Mouse (Mus musculus) forebrain, embryonic 14.5 days (tissue): ENCODE measurements around the gene 4930539E08Rik. TPM values are rescaled to one million over a fixed set of nuclear protein-coding genes. Genes with fewer than 3 reads are reported as not detected.

Experiments
- ATAC-seq: fragments of 200-750 bp; cut with Nextera tagmentation; 2 replicates; pipeline ENCODE4 v1.8.0; 2017; ENCODE audit warnings: mild to moderate bottlenecking, moderate library complexity
- DNase-seq: peaks from one replicate; pipeline ENCODE4 v3.0.0-alpha.2; 2015; ENCODE audit warnings: low spot score
- H3K27ac ChIP-seq: fragments of 300-500 bp; sonication (generic); 2 replicates; pipeline ENCODE4 v1.5.1; 2014; ENCODE audit warnings: low read depth, mild to moderate bottlenecking, control low read depth, low read length, moderate library complexity
- H3K27me3 ChIP-seq: fragments of 300-500 bp; sonication (generic); replicated peaks from 2 replicates; pipeline ENCODE4 v1.6.1; 2014; ENCODE audit warnings: low read length, control low read depth, mixed read lengths; ENCODE audit not compliant: control insufficient read depth, insufficient read depth
- H3K36me3 ChIP-seq: fragments of 300-500 bp; sonication (generic); 2 replicates; pipeline ENCODE4 v1.6.1; 2014; ENCODE audit warnings: low read length, control low read depth; ENCODE audit not compliant: control insufficient read depth, insufficient read depth
- H3K4me1 ChIP-seq: fragments of 300-500 bp; sonication (generic); 2 replicates; pipeline ENCODE4 v1.6.1; 2014; ENCODE audit warnings: antibody characterized with exemption, low read length, control low read depth; ENCODE audit not compliant: control insufficient read depth, insufficient read depth
- H3K4me2 ChIP-seq: fragments of 300-500 bp; sonication (generic); 2 replicates; pipeline ENCODE4 v1.6.1; 2014; ENCODE audit warnings: mild to moderate bottlenecking, control low read depth, low read length
- H3K4me3 ChIP-seq: fragments of 300-500 bp; sonication (generic); 2 replicates; pipeline ENCODE4 v1.5.1; 2014; ENCODE audit warnings: low read depth, low read length, control low read depth
- H3K9ac ChIP-seq: fragments of 300-500 bp; sonication (generic); 2 replicates; pipeline ENCODE4 v1.6.1; 2014; ENCODE audit warnings: mild to moderate bottlenecking, low read length, control low read depth, moderate library complexity
- H3K9me3 ChIP-seq: fragments of 300-500 bp; sonication (generic); replicated peaks from 2 replicates; pipeline ENCODE4 v1.6.1; 2016; ENCODE audit warnings: low read length, control low read depth, mixed read lengths; ENCODE audit not compliant: control insufficient read depth
- WGBS: fragments of 180-500 bp; shearing (Covaris S2); extraction: QIAGEN DNeasy Blood & Tissue Kit; methylation state at CpG from one replicate; pipeline ENCODE4 v1.1.7; 2014; 5-methylcytosine and 5-hydroxymethylcytosine counted together
- polyA plus RNA-seq: library from polyadenylated mRNA; unstranded; fragments of >200 nt; fragmentation: Nextera tagmentation; extraction: Ambion mirVana; gene quantifications from 2 replicates; pipeline ENCODE4 v1.2.1, GENCODE M21; 2014

Gene 4930539E08Rik
- polyA plus RNA-seq, 1 experiment from 2014 or later, result 0.50 TPM

- Histone ChIP-seq H3K27me3 (no peaks in the 10 kb centered on the region), H3K4me3 (no peak overlapping the region), H3K4me2 (no peak overlapping the region), H3K9me3 (no peaks in the 10 kb centered on the region), H3K9ac (no peak overlapping the region), H3K36me3 (no peaks in the 10 kb centered on the region), H3K4me1 (no peaks in the 10 kb centered on the region), H3K27ac (no peak overlapping the region)
- no peak for DNase-seq
- ATAC-seq, result no peak
- 79% methylated on average over 7 of the region's 7 CpGs for WGBS
Observed at GRCm38 (mm10) chr17:28863926-28864325, 51.2 kb downstream of the 4930539E08Rik start.

- H3K9ac ChIP-seq, result no peak within 1 kb of the TSS
- H3K36me3 ChIP-seq, result no peaks in the 10 kb centered on the region
- H3K4me2 ChIP-seq, result no peak within 1 kb of the TSS
- no peaks in the 10 kb centered on the region for H3K4me1 ChIP-seq
- no peak for ATAC-seq
- H3K27me3 ChIP-seq, result no peaks in the 10 kb centered on the region
- no peaks in the 10 kb centered on the region for H3K9me3 ChIP-seq
- DNase-seq, result no peak
- no peak within 1 kb of the TSS for H3K4me3 ChIP-seq
- H3K27ac ChIP-seq, result no peak within 1 kb of the TSS
- 30% methylated on average over 12 of the region's 12 CpGs for WGBS
Observed at GRCm38 (mm10) chr17:28858205-28858604, 56.9 kb downstream of the 4930539E08Rik start, which contains the start of gene Pnpla1. Gene Pnpla1, plus strand, starts transcription at chr17:28858411.

GRCm38 (mm10) chr17:28856030-28856429, 59.1 kb downstream of the 4930539E08Rik start:
- Histone ChIP-seq H3K27ac (no peak overlapping the region), H3K27me3 (no peaks in the 10 kb centered on the region), H3K4me2 (no peak overlapping the region), H3K9ac (no peak overlapping the region), H3K4me3 (no peak overlapping the region), H3K4me1 (no peaks in the 10 kb centered on the region), H3K36me3 (no peaks in the 10 kb centered on the region), H3K9me3 (no peaks in the 10 kb centered on the region)
- WGBS, result 56% methylated on average over 3 of the region's 3 CpGs
- DNase-seq (no peak), ATAC-seq (no peak)

GRCm38 (mm10) chr17:28855166-28855885, 59.8 kb downstream of the 4930539E08Rik start:
- Histone ChIP-seq H3K9me3 (no peaks in the 10 kb centered on the region), H3K27me3 (no peaks in the 10 kb centered on the region), H3K36me3 (no peaks in the 10 kb centered on the region), H3K27ac (no peak overlapping the region), H3K4me1 (no peaks in the 10 kb centered on the region), H3K4me2 (no peak overlapping the region), H3K9ac (no peak overlapping the region), H3K4me3 (no peak overlapping the region)
- 82% methylated on average over 9 of the region's 9 CpGs for WGBS
- DNase-seq (no peak), ATAC-seq (no peak)

- no peaks in the 10 kb centered on the region for H3K36me3 ChIP-seq
- no peak for DNase-seq
- no peaks in the 10 kb centered on the region for H3K27me3 ChIP-seq
- H3K4me3 ChIP-seq, result no peak overlapping the region
- 79% methylated on average over 7 of the region's 7 CpGs for WGBS
- no peak for ATAC-seq
- no peak overlapping the region for H3K9ac ChIP-seq
- no peak overlapping the region for H3K4me2 ChIP-seq
- no peaks in the 10 kb centered on the region for H3K9me3 ChIP-seq
- no peak overlapping the region for H3K27ac ChIP-seq
- no peaks in the 10 kb centered on the region for H3K4me1 ChIP-seq
Observed at GRCm38 (mm10) chr17:28854377-28854776, 60.7 kb downstream of the 4930539E08Rik start.

- DNase-seq (no peak), ATAC-seq (no peak)
- H3K27me3 ChIP-seq, result no peaks in the 10 kb centered on the region
- no peak overlapping the region for H3K4me3 ChIP-seq
- H3K9ac ChIP-seq, result no peak overlapping the region
- 95% methylated on average over 5 of the region's 5 CpGs for WGBS
- no peak overlapping the region for H3K27ac ChIP-seq
- no peaks in the 10 kb centered on the region for H3K36me3 ChIP-seq
- no peaks in the 10 kb centered on the region for H3K4me1 ChIP-seq
- H3K9me3 ChIP-seq, result no peaks in the 10 kb centered on the region
- H3K4me2 ChIP-seq, result no peak overlapping the region
Observed at GRCm38 (mm10) chr17:28850511-28850910, 64.6 kb downstream of the 4930539E08Rik start.

- DNase-seq, result no peak
- H3K9ac ChIP-seq, result no peak overlapping the region
- H3K27me3 ChIP-seq, result no peaks in the 10 kb centered on the region
- no peaks in the 10 kb centered on the region for H3K4me1 ChIP-seq
- H3K4me2 ChIP-seq, result no peak overlapping the region
- no peaks in the 10 kb centered on the region for H3K36me3 ChIP-seq
- no peaks in the 10 kb centered on the region for H3K9me3 ChIP-seq
- H3K27ac ChIP-seq, result no peak overlapping the region
- 74% methylated on average over 11 of the region's 11 CpGs for WGBS
- no peak for ATAC-seq
- H3K4me3 ChIP-seq, result no peak overlapping the region
Observed at GRCm38 (mm10) chr17:28846974-28847617, 68.0 kb downstream of the 4930539E08Rik start.
